Mouse (Mus musculus) lung, embryonic 15.5 days (tissue): Measurements from ENCODE around the gene Hist1h2af. TPM values are rescaled to one million over a fixed set of nuclear protein-coding genes. Genes with fewer than 3 reads are reported as not detected.
A peak's percentile ranks its signal among the peaks of the same experiment; 100 is the strongest.

ENCODE experiments used
- ATAC-seq: fragments of 200-750 bp; cut with Nextera tagmentation; 2 replicates; pipeline ENCODE4 v1.8.0; 2017; ENCODE audit warnings: moderate number of reproducible peaks, borderline replicate concordance; ENCODE audit not compliant: low FRiP score, low TSS enrichment; ENCODE audit errors: extremely low read depth
- H3K27ac ChIP-seq: fragments of 300-500 bp; sonication (generic); 2 replicates; pipeline ENCODE4 v1.5.1; 2015; ENCODE audit warnings: moderate library complexity, mild to moderate bottlenecking, inconsistent platforms
- H3K27me3 ChIP-seq: fragments of 300-500 bp; sonication (generic); 2 replicates; pipeline ENCODE4 v1.6.1; 2015; ENCODE audit warnings: inconsistent platforms
- H3K36me3 ChIP-seq: fragments of 300-500 bp; sonication (generic); 2 replicates; pipeline ENCODE4 v1.6.1; 2015; ENCODE audit warnings: inconsistent platforms
- H3K4me1 ChIP-seq: fragments of 300-500 bp; sonication (generic); 2 replicates; pipeline ENCODE4 v1.6.1; 2015; ENCODE audit warnings: inconsistent platforms
- H3K4me2 ChIP-seq: fragments of 300-500 bp; sonication (generic); 2 replicates; pipeline ENCODE4 v1.6.1; 2015; ENCODE audit warnings: inconsistent platforms, mild to moderate bottlenecking, moderate library complexity
- H3K4me3 ChIP-seq: fragments of 300-500 bp; sonication (generic); 2 replicates; pipeline ENCODE4 v1.5.1; 2015; ENCODE audit warnings: mild to moderate bottlenecking, inconsistent platforms
- H3K9ac ChIP-seq: fragments of 300-500 bp; sonication (generic); 2 replicates; pipeline ENCODE4 v1.6.1; 2015; ENCODE audit warnings: inconsistent platforms
- H3K9me3 ChIP-seq: fragments of 300-500 bp; sonication (generic); 2 replicates; pipeline ENCODE4 v1.6.1; 2016; ENCODE audit warnings: inconsistent platforms
- WGBS: fragments of 180-500 bp; shearing (Covaris S2); methylation state at CpG from one replicate; pipeline ENCODE4 v1.1.7; 2015; 5-methylcytosine and 5-hydroxymethylcytosine counted together
- polyA plus RNA-seq: library from polyadenylated mRNA; unstranded; fragments of >200 nt; fragmentation: Nextera tagmentation; extraction: Ambion mirVana; gene quantifications from 2 replicates; pipeline ENCODE4 v1.2.1, GENCODE M21; 2015

The Hist1h2af gene
- polyA plus RNA-seq, 1 experiment from 2014 or later: 8.4 TPM

- H3K27ac ChIP-seq: peak overlapping the region; percentile 26; the same call in 1 of the 2 replicates
- H3K9ac ChIP-seq: peak overlapping the region; percentile 40; the same call in 1 of the 2 replicates
- WGBS: 45% methylated on average over 15 of the region's 15 CpGs
- H3K36me3 ChIP-seq: no peaks in the 10 kb centered on the region
- H3K4me1 ChIP-seq: peaks cover 15% of the 10 kb centered on the region; the same call in 1 of the 2 replicates
- no peak for ATAC-seq
- H3K27me3 ChIP-seq: no peaks in the 10 kb centered on the region
- peak overlapping the region; percentile 89 for H3K4me2 ChIP-seq
- H3K4me3 ChIP-seq: peak overlapping the region; percentile 55
- no peaks in the 10 kb centered on the region for H3K9me3 ChIP-seq
These were observed 17.7 kb upstream of the Hist1h2af start for GRCm38 (mm10) chr13:23515826-23516620.

DNA sequence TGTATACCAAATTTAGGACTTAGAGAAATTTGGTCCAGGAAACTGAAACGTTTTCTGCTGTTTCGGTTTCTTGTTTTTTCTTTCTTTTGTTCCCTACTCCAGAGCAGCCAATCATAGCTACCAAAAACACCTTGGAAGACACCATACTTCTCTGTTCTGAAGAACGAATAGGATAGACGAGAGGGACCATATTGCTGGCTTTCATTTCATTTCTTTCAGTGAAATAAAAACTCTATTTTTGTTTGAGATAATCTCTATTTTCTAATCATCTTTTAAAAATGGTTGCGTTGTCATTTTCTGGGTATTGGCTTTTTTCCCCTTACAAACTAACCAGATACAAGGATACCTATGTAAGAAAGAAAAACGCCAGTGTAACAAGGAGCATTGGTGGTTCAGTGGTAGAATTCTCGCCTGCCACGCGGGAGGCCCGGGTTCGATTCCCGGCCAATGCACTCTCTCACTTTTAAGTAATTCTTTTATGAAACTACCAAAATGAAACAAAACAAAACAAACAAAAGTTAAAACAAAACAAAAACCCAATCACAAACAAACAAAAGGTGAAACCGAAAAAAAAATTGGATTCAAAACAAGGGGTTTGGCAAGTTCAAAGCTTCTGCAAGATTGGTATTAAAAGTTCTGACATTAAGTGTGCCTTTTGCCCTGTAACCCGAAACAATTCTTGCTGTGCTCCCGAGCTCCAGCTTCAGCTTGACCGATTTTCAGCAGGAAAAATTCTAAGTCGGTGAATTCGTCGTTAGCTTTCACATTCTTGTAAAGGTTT is 16.7 kb upstream of the Hist1h2af start:
- H3K9ac ChIP-seq: peak overlapping the region; percentile 36; the same call in 1 of the 2 replicates
- WGBS: under 1% methylated on average over 19 of the region's 19 CpGs
- ATAC-seq: peak; percentile 64; the same call in 1 of the 2 replicates

GRCm38 (mm10) chr13:23517603-23518294 is 16.0 kb upstream of the Hist1h2af start:
- peak overlapping the region; percentile 81 for H3K27ac ChIP-seq
- peak overlapping the region; percentile 55 for H3K4me3 ChIP-seq
- H3K4me1 ChIP-seq: peaks cover 15% of the 10 kb centered on the region; the same call in 1 of the 2 replicates
- ATAC-seq: peak; percentile 87
- H3K9me3 ChIP-seq: no peaks in the 10 kb centered on the region
- peak overlapping the region; percentile 36; the same call in 1 of the 2 replicates for H3K9ac ChIP-seq
- peak overlapping the region; percentile 89 for H3K4me2 ChIP-seq
- H3K36me3 ChIP-seq: no peaks in the 10 kb centered on the region
- under 1% methylated on average over 27 of the region's 27 CpGs for WGBS
- no peaks in the 10 kb centered on the region for H3K27me3 ChIP-seq

More for the DNA sequence above, 16.7 kb upstream of the Hist1h2af start:
- Histone ChIP-seq H3K4me2 (peak overlapping the region; percentile 89), H3K4me1 (peaks cover 15% of the 10 kb centered on the region; the same call in 1 of the 2 replicates), H3K36me3 (no peaks in the 10 kb centered on the region), H3K27ac (peak overlapping the region; percentile 81), H3K4me3 (peak overlapping the region; percentile 55), H3K9me3 (no peaks in the 10 kb centered on the region), H3K27me3 (no peaks in the 10 kb centered on the region)

- H3K4me2 ChIP-seq: peak overlapping the region; percentile 89
- H3K4me3 ChIP-seq: peak overlapping the region; percentile 55
- H3K4me1 ChIP-seq: peaks cover 15% of the 10 kb centered on the region; the same call in 1 of the 2 replicates
- no peaks in the 10 kb centered on the region for H3K27me3 ChIP-seq
- WGBS: under 1% methylated on average over 6 of the region's 6 CpGs
- H3K9ac ChIP-seq: peak overlapping the region; percentile 24; the same call in 1 of the 2 replicates
- ATAC-seq: no peak
- H3K36me3 ChIP-seq: no peaks in the 10 kb centered on the region
- no peak overlapping the region; the same call in 1 of the 2 replicates for H3K27ac ChIP-seq
- H3K9me3 ChIP-seq: no peaks in the 10 kb centered on the region
These were observed 15.5 kb upstream of the Hist1h2af start for GRCm38 (mm10) chr13:23518295-23518603.

DNA sequence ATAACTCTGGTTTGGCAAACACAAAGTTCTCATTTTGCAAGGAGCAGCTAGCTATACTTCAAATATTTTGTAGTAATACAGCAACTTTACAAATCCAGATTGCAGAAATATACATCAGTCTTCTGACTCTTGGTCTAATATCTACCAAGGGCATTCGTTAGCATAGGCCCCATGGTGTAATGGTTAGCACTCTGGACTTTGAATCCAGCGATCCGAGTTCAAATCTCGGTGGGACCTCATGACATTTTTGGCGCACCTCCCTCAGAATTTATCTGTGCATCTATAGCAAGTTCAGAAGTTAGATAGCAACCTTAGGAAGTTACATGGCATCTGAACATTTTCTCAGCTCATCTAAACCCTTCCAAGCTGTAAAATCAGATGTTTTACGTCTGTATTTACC is 14.8 kb upstream of the Hist1h2af start:
- ATAC-seq: peak; percentile 53; the same call in 1 of the 2 replicates
- Histone ChIP-seq H3K27me3 (no peaks in the 10 kb centered on the region), H3K9me3 (no peaks in the 10 kb centered on the region), H3K4me1 (peaks cover 15% of the 10 kb centered on the region; the same call in 1 of the 2 replicates), H3K27ac (peak overlapping the region; percentile 69), H3K9ac (no peak overlapping the region), H3K4me2 (peak overlapping the region; percentile 89), H3K4me3 (peak overlapping the region; percentile 55), H3K36me3 (no peaks in the 10 kb centered on the region)
- 0% methylated on average over 6 of the region's 6 CpGs for WGBS

DNA sequence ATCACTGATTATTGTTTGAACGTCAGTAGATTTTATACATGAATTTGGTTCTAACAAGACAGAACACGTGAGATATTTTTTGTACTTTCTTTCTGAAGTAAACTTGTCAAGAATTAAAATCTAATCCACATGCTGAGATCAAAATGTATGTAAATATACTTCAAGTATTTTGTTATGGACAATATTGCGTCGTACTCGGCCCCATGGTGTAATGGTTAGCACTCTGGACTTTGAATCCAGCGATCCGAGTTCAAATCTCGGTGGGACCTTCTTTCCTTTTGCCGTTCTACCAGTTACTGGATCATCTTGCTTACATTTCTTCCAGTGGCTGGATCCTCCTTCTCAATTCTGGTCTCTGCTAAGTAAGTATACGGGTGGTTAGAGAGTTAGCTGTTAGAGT is 14.3 kb upstream of the Hist1h2af start:
- Histone ChIP-seq H3K36me3 (no peaks in the 10 kb centered on the region), H3K9me3 (no peaks in the 10 kb centered on the region), H3K4me2 (peak overlapping the region; percentile 89), H3K9ac (no peak overlapping the region), H3K27ac (peak overlapping the region; percentile 69), H3K4me3 (peak overlapping the region; percentile 55), H3K4me1 (peaks cover 15% of the 10 kb centered on the region; the same call in 1 of the 2 replicates), H3K27me3 (no peaks in the 10 kb centered on the region)
- under 1% methylated on average over 10 of the region's 10 CpGs for WGBS
- peak; percentile 60; the same call in 1 of the 2 replicates for ATAC-seq

DNA sequence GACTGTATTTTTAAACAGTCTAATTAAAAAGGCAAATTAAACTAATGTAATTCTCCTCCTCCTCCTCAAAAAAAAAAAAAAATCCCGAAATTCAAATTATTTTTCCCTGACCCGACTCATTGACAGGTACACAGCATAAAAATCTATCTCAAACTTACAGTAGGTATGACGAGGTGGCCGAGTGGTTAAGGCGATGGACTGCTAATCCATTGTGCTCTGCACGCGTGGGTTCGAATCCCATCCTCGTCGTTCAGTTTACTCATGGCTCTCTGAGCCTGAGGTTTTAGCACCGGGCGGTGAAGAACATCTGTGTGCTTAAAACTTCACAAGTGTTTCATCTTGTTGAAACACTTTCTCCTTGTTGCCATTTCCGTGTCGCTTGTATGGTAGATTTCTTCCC is 12.0 kb upstream of the Hist1h2af start:
- WGBS: under 1% methylated on average over 14 of the region's 14 CpGs
- no peak for ATAC-seq
- Histone ChIP-seq H3K4me1 (peaks cover 14% of the 10 kb centered on the region; the same call in 1 of the 2 replicates), H3K4me2 (peak overlapping the region; percentile 36), H3K27ac (no peak overlapping the region), H3K27me3 (no peaks in the 10 kb centered on the region), H3K4me3 (peak overlapping the region; percentile 0; the same call in 1 of the 2 replicates), H3K9ac (no peak overlapping the region), H3K9me3 (no peaks in the 10 kb centered on the region), H3K36me3 (no peaks in the 10 kb centered on the region)

- no peaks in the 10 kb centered on the region for H3K9me3 ChIP-seq
- no peaks in the 10 kb centered on the region for H3K36me3 ChIP-seq
- peaks cover 24% of the 10 kb centered on the region for H3K4me1 ChIP-seq
- no peak overlapping the region for H3K4me3 ChIP-seq
- 40% methylated on average over 5 of the region's 5 CpGs for WGBS
- H3K27me3 ChIP-seq: no peaks in the 10 kb centered on the region
- no peak overlapping the region for H3K9ac ChIP-seq
- H3K4me2 ChIP-seq: no peak overlapping the region
- ATAC-seq: no peak
- no peak overlapping the region for H3K27ac ChIP-seq
These were observed 9.7 kb upstream of the Hist1h2af start for GRCm38 (mm10) chr13:23523976-23524375.

DNA sequence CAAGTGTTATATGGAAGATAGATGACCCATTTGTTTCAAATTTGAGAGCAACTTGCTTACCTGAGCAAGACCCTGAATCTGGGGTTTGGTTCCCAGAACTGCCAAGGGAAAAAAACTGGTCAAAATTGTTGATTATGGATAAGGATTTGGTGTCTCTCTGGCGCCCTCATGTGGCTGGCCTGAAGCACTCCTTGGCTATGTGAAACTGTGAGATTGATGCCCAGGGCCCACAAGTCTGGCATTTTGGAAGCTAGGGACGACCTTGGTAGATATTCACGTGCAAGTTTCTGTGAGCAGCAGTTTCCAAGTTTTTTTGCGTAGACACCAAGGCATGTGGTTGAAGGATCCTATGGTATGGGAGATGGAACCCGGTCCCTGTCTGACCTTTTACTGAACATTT is 9.1 kb upstream of the Hist1h2af start:
- Histone ChIP-seq H3K9me3 (no peaks in the 10 kb centered on the region), H3K36me3 (no peaks in the 10 kb centered on the region), H3K27ac (no peak overlapping the region), H3K9ac (no peak overlapping the region), H3K4me3 (no peak overlapping the region), H3K4me1 (peaks cover 25% of the 10 kb centered on the region), H3K27me3 (no peaks in the 10 kb centered on the region), H3K4me2 (peak overlapping the region; percentile 6; the same call in 1 of the 2 replicates)
- WGBS: 12% methylated on average over 5 of the region's 5 CpGs
- ATAC-seq: 0 out of 2 replicates have a peak, but pooled peaks have one; percentile 47

DNA sequence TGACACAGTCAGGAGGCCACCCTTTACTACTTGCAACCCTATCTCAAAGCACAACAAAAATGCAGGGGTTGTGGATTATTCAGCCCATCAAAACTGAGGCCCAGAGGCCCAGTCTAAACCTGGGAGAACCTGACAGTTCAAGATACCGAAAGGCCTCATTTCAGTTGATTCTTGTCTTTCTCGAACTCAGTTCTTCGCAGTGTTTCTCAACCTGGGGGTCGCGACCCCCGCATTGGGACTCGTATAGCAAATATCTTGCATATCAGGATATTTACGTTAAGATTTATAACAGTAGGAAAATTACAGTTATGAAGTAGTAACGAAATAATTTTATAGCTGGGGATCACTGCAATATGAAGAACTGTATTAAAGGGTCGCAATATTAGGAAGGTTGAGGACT is 7.8 kb upstream of the Hist1h2af start:
- ATAC-seq: no peak
- Histone ChIP-seq H3K36me3 (no peaks in the 10 kb centered on the region), H3K9ac (peak overlapping the region; percentile 24), H3K27ac (no peak overlapping the region), H3K4me3 (peak overlapping the region; percentile 40), H3K9me3 (no peaks in the 10 kb centered on the region), H3K4me1 (peaks cover 17% of the 10 kb centered on the region), H3K27me3 (no peaks in the 10 kb centered on the region), H3K4me2 (peak overlapping the region; percentile 52)
- under 1% methylated on average over 10 of the region's 10 CpGs for WGBS

DNA sequence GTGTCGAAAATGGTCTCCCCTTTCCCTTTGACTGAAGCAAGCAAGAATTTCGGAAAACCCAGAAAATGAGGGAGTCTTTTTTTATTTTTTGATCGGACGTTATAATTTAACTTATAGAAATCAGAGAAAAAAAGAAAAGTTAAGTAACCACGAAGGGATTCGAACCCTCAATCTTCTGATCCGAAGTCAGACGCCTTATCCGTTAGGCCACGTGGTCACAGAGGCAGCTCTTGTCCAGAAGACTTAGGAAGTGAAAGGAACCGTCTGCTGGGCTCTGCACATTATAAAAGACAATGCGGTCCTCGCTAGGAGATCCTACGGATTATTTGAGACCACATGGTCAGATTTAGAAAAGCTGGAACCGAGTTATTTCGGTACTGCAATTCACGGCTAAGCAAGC is 7.4 kb upstream of the Hist1h2af start:
- Histone ChIP-seq H3K36me3 (no peaks in the 10 kb centered on the region), H3K27me3 (no peaks in the 10 kb centered on the region), H3K4me1 (peaks cover 15% of the 10 kb centered on the region), H3K9me3 (no peaks in the 10 kb centered on the region), H3K9ac (peak overlapping the region; percentile 24; the same call in 1 of the 2 replicates), H3K4me2 (peak overlapping the region; percentile 54), H3K4me3 (peak overlapping the region; percentile 40), H3K27ac (peak overlapping the region; percentile 67)
- WGBS: under 1% methylated on average over 17 of the region's 17 CpGs
- peak; percentile 46; the same call in 1 of the 2 replicates for ATAC-seq
